Mouse (Mus musculus): ENCODE results near the gene Nlgn2. TPM values are rescaled to one million over a fixed set of nuclear protein-coding genes. Genes with fewer than 3 reads are reported as not detected.

Nlgn2 gene
- total and polyA plus RNA-seq, 2 experiments from 2014 or later: 23.5 to 137 TPM

DNA sequence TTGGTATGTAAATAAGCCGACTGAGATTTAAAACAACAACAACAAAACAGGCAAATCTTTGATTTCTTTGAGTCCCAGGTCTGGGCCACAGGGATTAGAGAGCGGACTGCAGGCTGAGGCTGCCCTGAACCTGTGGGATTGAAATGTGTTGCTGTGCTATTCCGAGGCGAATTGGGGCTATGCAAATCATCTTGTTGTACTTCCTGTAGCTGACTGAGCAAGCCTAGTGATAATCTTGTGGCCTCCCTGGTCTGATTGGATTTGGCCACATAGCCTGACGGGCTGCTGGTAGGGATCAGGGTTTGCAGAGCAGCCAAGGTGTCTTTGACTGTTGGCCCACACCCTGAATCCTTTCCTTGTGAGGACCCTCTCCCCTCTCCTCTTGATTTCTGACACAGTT, 62.6 kb downstream of the Nlgn2 start:
- WGBS: 50% methylated on average over 5 of the region's 5 CpGs
- H3K9me3 ChIP-seq (ENCODE audit: low read length): no peaks in the 10 kb centered on the region
- no peak for DNase-seq (ENCODE audit: low spot score)
- no peak overlapping the region for H3K27ac ChIP-seq (ENCODE audit: low read depth, low read length)
- H3K9ac ChIP-seq (replicated peaks; ENCODE audit: low read length, poor library complexity, severe bottlenecking): no peak overlapping the region
- no peak for TF ChIP-seq CTCF (IDR thresholded peaks at IDR 0.05)
- H3K4me2 ChIP-seq (ENCODE audit: low read depth, low read length, poor library complexity, severe bottlenecking): no peak overlapping the region
- H3K36me3 ChIP-seq (ENCODE audit: insufficient read depth, low read length): peaks cover 20% of the 10 kb centered on the region; the same call in 1 of the 2 replicates
- H3K27me3 ChIP-seq (ENCODE audit: insufficient read depth, low read length): no peaks in the 10 kb centered on the region
- H3K4me1 ChIP-seq (ENCODE audit: insufficient read depth, low read length): no peaks in the 10 kb centered on the region
- H3K4me3 ChIP-seq (ENCODE audit: low read depth, low read length): no peak overlapping the region
- no peak for ATAC-seq (ENCODE audit: low FRiP score)

Small RNA genes within 50 kb of the gene (microRNA-seq; reads per million reads assigned to microRNA genes)
- gene Mir6924 (ENCODE audit: borderline number of aligned reads): not detected

Other genes with a start within 250 kb of the Nlgn2 start
Only the 30 nearest of the 42 such genes appear.
- 81.7 and 89.2 TPM in 2 replicates for gene Senp3, start 155.7 kb downstream of the Nlgn2 start, total RNA-seq (2014; rRNA removed)
- 70.3 and 74.0 TPM in 2 replicates for gene Senp3, start 155.7 kb downstream of the Nlgn2 start, polyA plus RNA-seq (2015; fragmentation: Nextera tagmentation; extraction: Ambion mirVana)
- gene Tnfsf13, start 152.0 kb downstream of the Nlgn2 start, total RNA-seq (2014; rRNA removed): 0.27 and 0.57 TPM in 2 replicates
- 0.96 and 1.1 TPM in 2 replicates for gene Tnfsf13, start 152.0 kb downstream of the Nlgn2 start, polyA plus RNA-seq (2015; fragmentation: Nextera tagmentation; extraction: Ambion mirVana)
- gene Tnfsf12, start 141.9 kb downstream of the Nlgn2 start, total RNA-seq (2014; rRNA removed): 4.7 and 6.2 TPM in 2 replicates
- 4.3 and 4.5 TPM in 2 replicates for gene Tnfsf12, start 141.9 kb downstream of the Nlgn2 start, polyA plus RNA-seq (2015; fragmentation: Nextera tagmentation; extraction: Ambion mirVana)
- 1.3 and 1.8 TPM in 2 replicates for gene Tnfsfm13, start 141.7 kb downstream of the Nlgn2 start, total RNA-seq (2014; rRNA removed)
- 1.2 and 1.9 TPM in 2 replicates for gene Tnfsfm13, start 141.7 kb downstream of the Nlgn2 start, polyA plus RNA-seq (2015; fragmentation: Nextera tagmentation; extraction: Ambion mirVana)
- 16.9 and 25.1 TPM in 2 replicates for gene Polr2a, start 79.1 kb downstream of the Nlgn2 start, total RNA-seq (2014; rRNA removed)
- 9.0 and 10.2 TPM in 2 replicates for gene Polr2a, start 79.1 kb downstream of the Nlgn2 start, polyA plus RNA-seq (2015; fragmentation: Nextera tagmentation; extraction: Ambion mirVana)
- not detected in 2 replicates for gene Slc35g3, start 75.8 kb downstream of the Nlgn2 start, total RNA-seq (2014; rRNA removed)
- gene Slc35g3, start 75.8 kb downstream of the Nlgn2 start, polyA plus RNA-seq (2015; fragmentation: Nextera tagmentation; extraction: Ambion mirVana): 0.23 and 0.26 TPM in 2 replicates
- gene Zbtb4, start 71.9 kb downstream of the Nlgn2 start, total RNA-seq (2014; rRNA removed): 31.5 and 34.3 TPM in 2 replicates
- 4.4 and 5.0 TPM in 2 replicates for gene Zbtb4, start 71.9 kb downstream of the Nlgn2 start, polyA plus RNA-seq (2015; fragmentation: Nextera tagmentation; extraction: Ambion mirVana)
- 1.5 and 1.6 TPM in 2 replicates for gene Chrnb1, start 41.8 kb downstream of the Nlgn2 start, total RNA-seq (2014; rRNA removed)
- 1.1 TPM in 2 replicates for gene Chrnb1, start 41.8 kb downstream of the Nlgn2 start, polyA plus RNA-seq (2015; fragmentation: Nextera tagmentation; extraction: Ambion mirVana)
- gene Fgf11, start 35.9 kb downstream of the Nlgn2 start, total RNA-seq (2014; rRNA removed): 12.7 and 16.4 TPM in 2 replicates
- gene Fgf11, start 35.9 kb downstream of the Nlgn2 start, polyA plus RNA-seq (2015; fragmentation: Nextera tagmentation; extraction: Ambion mirVana): 2.6 and 2.8 TPM in 2 replicates
- gene Tmem102, start 32.2 kb downstream of the Nlgn2 start, total RNA-seq (2014; rRNA removed): 0.16 TPM in 1 of 2 replicates, not detected in the other
- gene Tmem102, start 32.2 kb downstream of the Nlgn2 start, polyA plus RNA-seq (2015; fragmentation: Nextera tagmentation; extraction: Ambion mirVana): 0.80 and 0.94 TPM in 2 replicates
- gene Gm39566, start 22.5 kb downstream of the Nlgn2 start, total RNA-seq (2014; rRNA removed): not detected in 2 replicates
- not detected in 2 replicates for gene Gm39566, start 22.5 kb downstream of the Nlgn2 start, polyA plus RNA-seq (2015; fragmentation: Nextera tagmentation; extraction: Ambion mirVana)
- not detected in 2 replicates for gene Spem2, start 19.3 kb downstream of the Nlgn2 start, total RNA-seq (2014; rRNA removed)
- not detected in 2 replicates for gene Spem2, start 19.3 kb downstream of the Nlgn2 start, polyA plus RNA-seq (2015; fragmentation: Nextera tagmentation; extraction: Ambion mirVana)
- gene Spem1, start 15.6 kb downstream of the Nlgn2 start, total RNA-seq (2014; rRNA removed): 0.93 TPM in 1 of 2 replicates, not detected in the other
- 0.20 and 0.27 TPM in 2 replicates for gene Spem1, start 15.6 kb downstream of the Nlgn2 start, polyA plus RNA-seq (2015; fragmentation: Nextera tagmentation; extraction: Ambion mirVana)
- gene Tmem256, start 730 bp upstream of the Nlgn2 start, total RNA-seq (2014; rRNA removed): 95.5 and 103 TPM in 2 replicates
- 349 and 370 TPM in 2 replicates for gene Tmem256, start 730 bp upstream of the Nlgn2 start, polyA plus RNA-seq (2015; fragmentation: Nextera tagmentation; extraction: Ambion mirVana)
- 24.1 and 26.6 TPM in 2 replicates for gene Plscr3, start 8.6 kb upstream of the Nlgn2 start, total RNA-seq (2014; rRNA removed)
- 33.5 and 35.0 TPM in 2 replicates for gene Plscr3, start 8.6 kb upstream of the Nlgn2 start, polyA plus RNA-seq (2015; fragmentation: Nextera tagmentation; extraction: Ambion mirVana)
- gene Tnk1, start 20.9 kb upstream of the Nlgn2 start, total RNA-seq (2014; rRNA removed): not detected in 2 replicates
- gene Tnk1, start 20.9 kb upstream of the Nlgn2 start, polyA plus RNA-seq (2015; fragmentation: Nextera tagmentation; extraction: Ambion mirVana): 0.16 TPM in 2 replicates
- gene Tmem95, start 40.2 kb upstream of the Nlgn2 start, total RNA-seq (2014; rRNA removed): not detected in 2 replicates
- not detected in 2 replicates for gene Tmem95, start 40.2 kb upstream of the Nlgn2 start, polyA plus RNA-seq (2015; fragmentation: Nextera tagmentation; extraction: Ambion mirVana)
- gene Kctd11, start 43.6 kb upstream of the Nlgn2 start, total RNA-seq (2014; rRNA removed): 0.93 and 1.6 TPM in 2 replicates
- gene Kctd11, start 43.6 kb upstream of the Nlgn2 start, polyA plus RNA-seq (2015; fragmentation: Nextera tagmentation; extraction: Ambion mirVana): 0.57 and 0.92 TPM in 2 replicates
- 0.66 TPM in 1 of 2 replicates, not detected in the other for gene Acap1, start 57.8 kb upstream of the Nlgn2 start, total RNA-seq (2014; rRNA removed)
- 0.14 TPM in 1 of 2 replicates, not detected in the other for gene Acap1, start 57.8 kb upstream of the Nlgn2 start, polyA plus RNA-seq (2015; fragmentation: Nextera tagmentation; extraction: Ambion mirVana)
- 3.3 and 8.7 TPM in 2 replicates for gene 2810408A11Rik, start 63.2 kb upstream of the Nlgn2 start, total RNA-seq (2014; rRNA removed)
- 4.8 and 6.2 TPM in 2 replicates for gene 2810408A11Rik, start 63.2 kb upstream of the Nlgn2 start, polyA plus RNA-seq (2015; fragmentation: Nextera tagmentation; extraction: Ambion mirVana)
- gene Neurl4, start 63.3 kb upstream of the Nlgn2 start, total RNA-seq (2014; rRNA removed): 112 and 118 TPM in 2 replicates
- gene Neurl4, start 63.3 kb upstream of the Nlgn2 start, polyA plus RNA-seq (2015; fragmentation: Nextera tagmentation; extraction: Ambion mirVana): 15.2 and 16.7 TPM in 2 replicates
- 45.8 and 47.6 TPM in 2 replicates for gene Gps2, start 76.1 kb upstream of the Nlgn2 start, total RNA-seq (2014; rRNA removed)
- gene Gps2, start 76.1 kb upstream of the Nlgn2 start, polyA plus RNA-seq (2015; fragmentation: Nextera tagmentation; extraction: Ambion mirVana): 60.3 and 64.3 TPM in 2 replicates
- gene Eif5a, start 84.2 kb upstream of the Nlgn2 start, total RNA-seq (2014; rRNA removed): 452 and 486 TPM in 2 replicates
- gene Eif5a, start 84.2 kb upstream of the Nlgn2 start, polyA plus RNA-seq (2015; fragmentation: Nextera tagmentation; extraction: Ambion mirVana): 1,054 and 1,096 TPM in 2 replicates
- gene Ybx2, start 98.0 kb upstream of the Nlgn2 start, total RNA-seq (2014; rRNA removed): 5.0 and 8.4 TPM in 2 replicates
- 3.4 and 4.2 TPM in 2 replicates for gene Ybx2, start 98.0 kb upstream of the Nlgn2 start, polyA plus RNA-seq (2015; fragmentation: Nextera tagmentation; extraction: Ambion mirVana)
- gene Slc2a4, start 110.4 kb upstream of the Nlgn2 start, total RNA-seq (2014; rRNA removed): 8.8 and 9.0 TPM in 2 replicates
- gene Slc2a4, start 110.4 kb upstream of the Nlgn2 start, polyA plus RNA-seq (2015; fragmentation: Nextera tagmentation; extraction: Ambion mirVana): 3.4 and 4.0 TPM in 2 replicates
- gene Cldn7, start 127.0 kb upstream of the Nlgn2 start, total RNA-seq (2014; rRNA removed): not detected in 2 replicates
- 0.57 TPM in 1 of 2 replicates, not detected in the other for gene Cldn7, start 127.0 kb upstream of the Nlgn2 start, polyA plus RNA-seq (2015; fragmentation: Nextera tagmentation; extraction: Ambion mirVana)
- 39.6 and 42.9 TPM in 2 replicates for gene Ctdnep1, start 143.4 kb upstream of the Nlgn2 start, total RNA-seq (2014; rRNA removed)
- gene Ctdnep1, start 143.4 kb upstream of the Nlgn2 start, polyA plus RNA-seq (2015; fragmentation: Nextera tagmentation; extraction: Ambion mirVana): 22.3 and 24.1 TPM in 2 replicates
- 109 and 157 TPM in 2 replicates for gene Elp5, start 144.7 kb upstream of the Nlgn2 start, total RNA-seq (2014; rRNA removed)
- 171 and 182 TPM in 2 replicates for gene Elp5, start 144.7 kb upstream of the Nlgn2 start, polyA plus RNA-seq (2015; fragmentation: Nextera tagmentation; extraction: Ambion mirVana)
- 197 and 226 TPM in 2 replicates for gene Gabarap, start 153.4 kb upstream of the Nlgn2 start, total RNA-seq (2014; rRNA removed)
- 501 and 511 TPM in 2 replicates for gene Gabarap, start 153.4 kb upstream of the Nlgn2 start, polyA plus RNA-seq (2015; fragmentation: Nextera tagmentation; extraction: Ambion mirVana)
- 42.4 and 45.2 TPM in 2 replicates for gene Phf23, start 158.0 kb upstream of the Nlgn2 start, total RNA-seq (2014; rRNA removed)
- 37.6 and 40.0 TPM in 2 replicates for gene Phf23, start 158.0 kb upstream of the Nlgn2 start, polyA plus RNA-seq (2015; fragmentation: Nextera tagmentation; extraction: Ambion mirVana)

All from midbrain, postnatal 0 days (tissue).